Mouse (Mus musculus) ES-Bruce4 (cell line): ENCODE data around the gene Rsl1d1.

Experiments used
- CTCF ChIP-seq: IDR thresholded peaks from one replicate; pipeline ENCODE4 v1.8.1; 2011; ENCODE audit warnings: low read depth, low read length
- POLR2A ChIP-seq: IDR thresholded peaks from one replicate; pipeline ENCODE4 v1.8.1; 2011; ENCODE audit warnings: low read length; ENCODE audit not compliant: insufficient read depth

- TF ChIP-seq CTCF (no peak), POLR2A (no peak)
Measured at GRCm38 (mm10) chr16:11176884-11177244, 26.3 kb downstream of the Rsl1d1 start.
